Mouse (Mus musculus) ES-E14 (cell line): ENCODE results near the gene Il25. TPM values are rescaled to one million over a fixed set of nuclear protein-coding genes. Genes with fewer than 3 reads are reported as not detected.

Experiments
- DNase-seq: peaks from one replicate; pipeline ENCODE4 v3.0.0-alpha.2; 2013; ENCODE audit warnings: low read depth, low spot score
- H3K27ac ChIP-seq: 2 replicates; pipeline ENCODE4 v1.5.1; 2012; ENCODE audit warnings: low read depth, mild to moderate bottlenecking, low read length, moderate library complexity, mixed read lengths; ENCODE audit not compliant: poor library complexity, insufficient read depth, severe bottlenecking
- H3K36me3 ChIP-seq: 2 replicates; pipeline ENCODE4 v1.6.1; 2012; ENCODE audit warnings: mild to moderate bottlenecking, low read length, moderate library complexity, mixed read lengths; ENCODE audit not compliant: control insufficient read depth, poor library complexity, insufficient read depth, severe bottlenecking
- H3K4me1 ChIP-seq, 2 experiments: fragments of 150-350 bp in 1 of 2; sonication (generic) in 1 of 2; 2 replicates each; pipeline ENCODE4 v1.6.1; 2012; ENCODE audit warnings: low read length in 2 of 2, mild to moderate bottlenecking in 1 of 2, mixed read lengths in 1 of 2; ENCODE audit not compliant: control insufficient read depth in 2 of 2, insufficient read depth in 2 of 2, poor library complexity in 1 of 2
- H3K4me3 ChIP-seq, 2 experiments: fragments of 150-350 bp in 1 of 2; sonication (generic) in 1 of 2; 2 replicates each; pipeline ENCODE4 v1.5.1; 2012; ENCODE audit warnings: low read length in 2 of 2, low read depth in 1 of 2, mild to moderate bottlenecking in 1 of 2, mixed read lengths in 1 of 2; ENCODE audit not compliant: insufficient read depth in 1 of 2, poor library complexity in 1 of 2, severe bottlenecking in 1 of 2
- H3K9ac ChIP-seq: 2 replicates; pipeline ENCODE4 v1.6.1; 2012; ENCODE audit warnings: low read depth, mild to moderate bottlenecking, low read length, mixed read lengths; ENCODE audit not compliant: poor library complexity, insufficient read depth, severe bottlenecking
- H3K9me3 ChIP-seq: fragments of 150-350 bp; sonication (generic); 2 replicates; pipeline ENCODE4 v1.6.1; 2012; ENCODE audit warnings: low read depth, mild to moderate bottlenecking, low read length; ENCODE audit not compliant: control insufficient read depth, insufficient read depth
- CHD2 ChIP-seq: IDR thresholded peaks from 2 replicates; pipeline ENCODE4 v1.6.1; 2014; ENCODE audit warnings: mild to moderate bottlenecking, low read depth, low read length, inconsistent platforms
- HCFC1 ChIP-seq: IDR thresholded peaks from 2 replicates; pipeline ENCODE4 v1.6.1; 2012; ENCODE audit warnings: low read length, inconsistent platforms, borderline replicate concordance; ENCODE audit not compliant: insufficient read depth
- MAFK ChIP-seq: IDR thresholded peaks from 2 replicates; pipeline ENCODE4 v1.6.1; 2014; ENCODE audit warnings: mild to moderate bottlenecking, low read depth, low read length, inconsistent platforms; ENCODE audit not compliant: insufficient read depth
- ZC3H11A ChIP-seq: IDR thresholded peaks from 2 replicates; pipeline ENCODE4 v1.6.1; 2012; ENCODE audit warnings: low read depth, mild to moderate bottlenecking, inconsistent platforms, low read length, borderline replicate concordance
- ZNF384 ChIP-seq: IDR thresholded peaks from 2 replicates; pipeline ENCODE4 v1.6.1; 2012; ENCODE audit warnings: low read depth, low read length, inconsistent platforms
- in situ Hi-C, 2 experiments: fragments of 600-800 bp; cut with MboI; formaldehyde crosslinking; loops; one replicate each; pipeline ENCODE4 v1.15.1; 2025; ENCODE audit warnings: low sequenced_read_pairs in 2 of 2, inconsistent platforms in 1 of 2; ENCODE audit not compliant: unreplicated experiment in 2 of 2
- total RNA-seq: library from RNA; depleted of rRNA; stranded (reverse); fragments of 300-350 nt; gene quantifications from 2 replicates; pipeline ENCODE4 v1.2.3, GENCODE M21; 2012

The Il25 gene
- total RNA-seq, 1 experiment: 0.27 TPM

DNA sequence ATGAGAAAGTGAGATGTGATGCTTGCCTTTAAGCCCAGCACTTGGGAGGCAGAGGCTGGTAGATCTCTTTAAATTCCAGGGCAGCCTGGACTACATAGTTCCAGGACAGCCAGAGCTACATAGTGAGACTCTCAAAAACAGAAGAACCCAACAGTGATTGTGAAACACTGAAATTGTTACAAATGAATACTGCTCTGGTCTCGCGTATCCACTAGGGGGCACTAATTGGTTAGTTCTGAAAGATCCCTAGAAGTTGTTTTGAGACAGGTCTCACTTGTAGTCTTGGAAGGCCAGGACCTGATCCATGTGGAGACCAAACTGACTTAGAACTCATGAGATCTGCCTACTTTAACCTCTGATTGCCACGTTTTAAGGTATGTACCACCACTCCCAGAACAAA is 32.1 kb upstream of the Il25 start:
- H3K4me3 ChIP-seq: no peak overlapping the region
- no peaks in the 10 kb centered on the region for H3K9me3 ChIP-seq
- no peak overlapping the region for H3K27ac ChIP-seq
- H3K36me3 ChIP-seq: peaks cover 18% of the 10 kb centered on the region
- no peak for DNase-seq
- in situ Hi-C loops: loop anchor here in 1 of 2 experiments (10.0 kb wide), 1 partner anchor 114 kb away; the partner anchor contains the start of gene Ngdn
- no peak overlapping the region for H3K9ac ChIP-seq
- peaks cover 3 to 7% of the 10 kb centered on the region in 2 experiments; a peak in 3 of 4 replicates for H3K4me1 ChIP-seq
- TF ChIP-seq ZC3H11A (peak; percentile 48; the same call in 1 of the 2 replicates), MAFK (no peak)

DNA sequence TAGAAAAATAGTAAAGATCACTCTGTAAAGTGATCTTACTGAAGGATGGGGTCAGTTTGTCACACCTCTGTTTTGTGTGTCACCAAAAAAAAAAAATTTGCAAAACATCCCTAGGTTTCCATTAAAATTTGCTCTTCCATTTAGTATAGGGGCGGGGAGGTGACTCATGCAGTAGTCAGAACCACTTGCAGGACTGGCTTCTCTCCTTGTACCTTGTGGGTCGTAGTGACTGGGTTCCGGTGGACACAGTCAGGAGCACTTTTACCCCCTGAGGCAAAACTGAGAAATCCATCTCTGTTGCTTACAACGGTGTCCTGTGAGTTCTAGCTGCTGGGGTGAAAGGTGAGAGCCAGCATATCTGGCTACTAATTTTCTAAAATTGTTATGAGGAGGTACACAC is 28.9 kb upstream of the Il25 start:
- in situ Hi-C loops: loop anchor here in 1 of 2 experiments (10.0 kb wide), 1 partner anchor 111 kb away; the partner anchor contains the start of gene Ngdn
- Histone ChIP-seq H3K27ac (no peak overlapping the region), H3K4me1 (peaks cover 0 to 2% of the 10 kb centered on the region in 2 experiments; a peak in 1 of 4 replicates), H3K4me3 (no peak overlapping the region), H3K36me3 (peaks cover 6% of the 10 kb centered on the region), H3K9ac (no peak overlapping the region), H3K9me3 (no peaks in the 10 kb centered on the region)
- TF ChIP-seq ZC3H11A: no peak
- no peak for TF ChIP-seq HCFC1
- TF ChIP-seq CHD2: no peak
- no peak for TF ChIP-seq MAFK
- TF ChIP-seq ZNF384: no peak
- no peak for DNase-seq

DNA sequence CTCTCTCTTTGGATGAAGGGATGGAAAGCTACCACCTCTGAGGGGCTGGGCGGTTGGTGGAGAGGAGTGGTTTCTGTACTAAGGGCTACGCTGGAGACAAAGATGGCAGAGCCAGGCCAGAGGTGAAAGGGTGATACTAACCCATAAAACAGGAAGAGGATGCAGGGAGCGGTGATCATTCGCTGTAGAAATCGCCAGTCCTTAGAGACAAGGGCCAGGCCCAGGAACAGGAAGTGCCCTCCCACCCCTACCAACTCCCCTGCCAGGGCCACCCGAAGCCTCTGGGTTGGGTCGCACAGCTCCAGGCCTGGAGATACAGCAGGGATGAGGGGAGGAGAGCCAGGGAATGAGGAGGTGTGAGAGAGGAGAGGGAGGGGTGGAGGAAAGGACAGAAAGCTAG is 23.8 kb upstream of the Il25 start:
- peaks cover 0 to 10% of the 10 kb centered on the region in 2 experiments; a peak in 2 of 4 replicates for H3K4me1 ChIP-seq
- no peak overlapping the region for H3K4me3 ChIP-seq
- H3K36me3 ChIP-seq: peaks cover 6% of the 10 kb centered on the region; the same call in 1 of the 2 replicates
- H3K9ac ChIP-seq: no peak overlapping the region
- H3K27ac ChIP-seq: no peak overlapping the region
- H3K9me3 ChIP-seq: no peaks in the 10 kb centered on the region; the same call in 1 of the 2 replicates
- TF ChIP-seq CHD2 (no peak), ZNF384 (no peak), HCFC1 (no peak), MAFK (no peak), ZC3H11A (no peak)
- no peak for DNase-seq
- in situ Hi-C loops: loop anchor here in 1 of 2 experiments (10.0 kb wide), 1 partner anchor 106 kb away; the partner anchor contains the start of gene Ngdn

DNA sequence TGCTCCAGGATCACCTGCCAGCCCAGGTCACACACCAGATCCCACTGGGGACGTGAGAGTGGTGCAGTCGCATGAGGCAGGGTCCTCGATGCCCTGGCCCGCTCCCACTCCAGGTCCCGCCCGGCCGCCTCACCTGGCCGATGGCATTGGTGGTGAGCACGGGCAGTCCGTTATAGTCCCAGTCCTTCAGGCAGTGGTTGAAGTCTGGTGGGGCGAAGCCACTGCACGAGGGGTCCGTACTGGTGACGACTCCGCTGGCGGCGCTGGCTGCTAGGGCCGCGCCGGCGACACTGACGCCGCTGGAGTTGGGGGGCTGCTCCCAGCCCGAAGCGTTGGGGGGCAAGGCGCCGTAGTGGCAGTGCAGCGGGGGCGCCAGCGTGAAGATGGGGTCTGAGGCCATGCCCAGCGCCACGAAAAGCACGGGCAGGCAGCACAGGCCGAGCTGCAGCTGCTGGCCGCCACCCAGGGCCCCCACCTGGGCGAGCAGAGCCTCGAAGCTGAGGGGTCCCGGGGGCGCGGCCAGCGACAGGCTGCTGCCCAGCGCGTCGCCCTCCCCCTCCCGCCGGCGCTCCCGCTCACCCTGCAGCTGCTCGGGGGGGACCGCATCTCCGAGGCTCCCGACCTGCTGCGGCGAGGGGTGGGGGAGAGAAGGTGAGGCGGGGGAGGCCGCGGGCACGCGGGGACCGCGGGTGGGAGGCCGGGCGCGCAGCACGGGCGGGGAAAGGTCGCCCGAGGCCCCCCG is 20.2 kb upstream of the Il25 start:
- TF ChIP-seq CHD2: no peak
- no peak for TF ChIP-seq ZNF384
- no peak for TF ChIP-seq ZC3H11A
- no peak for TF ChIP-seq MAFK
- TF ChIP-seq HCFC1: no peak
- peaks cover 21% of the 10 kb centered on the region for H3K36me3 ChIP-seq

More for the DNA sequence above, 20.2 kb upstream of the Il25 start:
- peaks cover 0 to 8% of the 10 kb centered on the region in 2 experiments; a peak in 2 of 4 replicates for H3K4me1 ChIP-seq
- no peak overlapping the region for H3K27ac ChIP-seq
- H3K9me3 ChIP-seq: no peaks in the 10 kb centered on the region; the same call in 1 of the 2 replicates
- peak overlapping the region; percentile 89 to 90 for H3K4me3 ChIP-seq
- in situ Hi-C loops: no loop called here
- H3K9ac ChIP-seq: peak overlapping the region; percentile 72
- no peak for DNase-seq
